Mouse (Mus musculus) common myeloid progenitor, adult 5-6 weeks (primary cell): ENCODE measurements around the gene Prpsap2. TPM values are rescaled to one million over a fixed set of nuclear protein-coding genes. Genes with fewer than 3 reads are reported as not detected.

ENCODE experiments used
- total RNA-seq: library from RNA; stranded (forward); fragments of 200-1000, 187-1606 nt; gene quantifications from 2 replicates; pipeline ENCODE4 v1.2.3, GENCODE M21; 2017

The Prpsap2 gene
- total RNA-seq, 1 experiment from 2014 or later: 37.5 TPM

Other genes starting within 250 kb of the Prpsap2 start
- gene Epn2, start 182.4 kb downstream of the Prpsap2 start, total RNA-seq: 2.1 TPM in 1 of 2 replicates, not detected in the other
- gene Grap, start 108.8 kb downstream of the Prpsap2 start, total RNA-seq: 0.37 TPM in 1 of 2 replicates, not detected in the other
- not detected in 2 replicates for gene Fam83g, start 78.0 kb downstream of the Prpsap2 start, total RNA-seq
- gene Slc5a10, start 41.3 kb downstream of the Prpsap2 start, total RNA-seq: not detected in 2 replicates
- 20.1 and 23.2 TPM in 2 replicates for gene Ulk2, start 93.0 kb upstream of the Prpsap2 start, total RNA-seq
- gene Akap10, start 168.2 kb upstream of the Prpsap2 start, total RNA-seq: 32.5 and 39.7 TPM in 2 replicates
- gene Specc1, start 194.7 kb upstream of the Prpsap2 start, total RNA-seq: 33.6 and 33.9 TPM in 2 replicates